Mouse (Mus musculus): Measurements from ENCODE around the gene Slc45a3. TPM values are rescaled to one million over a fixed set of nuclear protein-coding genes. Genes with fewer than 3 reads are reported as not detected.

Slc45a3 gene
- polyA plus RNA-seq (2015; fragmentation: Nextera tagmentation; extraction: Ambion mirVana): 1.9 and 3.5 TPM in 2 replicates

DNA sequence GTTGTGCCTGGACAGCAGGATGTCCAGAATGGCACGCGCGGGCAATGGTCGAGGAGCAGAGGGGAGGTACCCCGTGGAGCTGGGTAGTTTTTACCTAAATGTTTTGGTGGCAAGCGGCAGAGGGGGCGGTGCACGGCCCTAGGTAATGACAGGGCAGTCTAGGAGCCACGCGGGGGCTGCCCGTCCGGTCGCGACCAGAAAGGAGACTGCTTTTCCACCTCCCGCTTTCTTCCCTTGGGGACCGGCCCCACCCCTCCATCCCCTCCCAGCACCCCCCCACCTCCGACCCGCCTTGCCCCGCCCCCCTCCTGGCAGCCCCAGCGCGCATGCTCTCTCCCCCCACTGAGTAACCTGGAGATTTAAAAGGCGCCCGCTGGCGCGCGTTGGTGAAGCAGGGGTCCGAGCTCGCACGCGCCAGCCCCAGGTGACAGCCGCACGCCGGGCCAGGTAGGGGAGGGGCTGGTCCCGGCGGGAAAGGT, at the start of gene Slc45a3:
Gene Slc45a3, plus strand, starts transcription at position 362 of the 479 bp plus-strand sequence.
- H3K27me3 ChIP-seq (replicated peaks): peaks cover 8% of the 10 kb centered on the region
- peaks cover 15% of the 10 kb centered on the region for H3K4me1 ChIP-seq
- WGBS: under 1% methylated on average over 34 of the region's 35 CpGs
- H3K27ac ChIP-seq: no peak within 1 kb of the TSS
- peak within 1 kb of the TSS; percentile 66 for H3K9ac ChIP-seq
- no peaks in the 10 kb centered on the region for H3K9me3 ChIP-seq
- H3K36me3 ChIP-seq (replicated peaks): no peaks in the 10 kb centered on the region
- peak within 1 kb of the TSS; percentile 99 for H3K4me2 ChIP-seq
- peak within 1 kb of the TSS; percentile 85 for H3K4me3 ChIP-seq
- ATAC-seq (replicated peaks): peak; percentile 86

- Histone ChIP-seq H3K9me3 (no peaks in the 10 kb centered on the region), H3K9ac (no peak overlapping the region), H3K4me3 (no peak overlapping the region), H3K4me1 (0 out of 2 replicates have a peak, but pooled peaks cover 7% of the 10 kb centered on the region), H3K36me3 (replicated peaks) (peaks cover 6% of the 10 kb centered on the region; the same call in 1 of the 2 replicates), H3K27me3 (replicated peaks) (no peaks in the 10 kb centered on the region), H3K27ac (no peak overlapping the region), H3K4me2 (no peak overlapping the region)
- no peak for ATAC-seq (replicated peaks)
- WGBS: 75% methylated on average over 6 of the region's 6 CpGs
These were observed 45.1 kb upstream of the Slc45a3 start for GRCm38 (mm10) chr1:131917634-131918033.

- H3K36me3 ChIP-seq (replicated peaks): peaks cover 15% of the 10 kb centered on the region; the same call in 1 of the 2 replicates
- H3K9me3 ChIP-seq: no peaks in the 10 kb centered on the region
- H3K4me3 ChIP-seq: no peak overlapping the region
- no peaks in the 10 kb centered on the region for H3K27me3 ChIP-seq (replicated peaks)
- H3K4me1 ChIP-seq: 0 out of 2 replicates have a peak, but pooled peaks cover 7% of the 10 kb centered on the region
- 99% methylated on average over 2 of the region's 2 CpGs for WGBS
- H3K9ac ChIP-seq: no peak overlapping the region
- ATAC-seq (replicated peaks): no peak
- no peak overlapping the region for H3K27ac ChIP-seq
- H3K4me2 ChIP-seq: no peak overlapping the region
These were observed 43.7 kb upstream of the Slc45a3 start for GRCm38 (mm10) chr1:131919052-131919451.

GRCm38 (mm10) chr1:131922100-131922499, 40.7 kb upstream of the Slc45a3 start:
- Histone ChIP-seq H3K4me1 (no peaks in the 10 kb centered on the region), H3K27me3 (replicated peaks) (no peaks in the 10 kb centered on the region), H3K4me3 (no peak overlapping the region), H3K27ac (no peak overlapping the region), H3K9me3 (no peaks in the 10 kb centered on the region), H3K4me2 (no peak overlapping the region), H3K36me3 (replicated peaks) (peaks cover 38% of the 10 kb centered on the region), H3K9ac (no peak overlapping the region)
- WGBS: 94% methylated on average over 3 of the region's 3 CpGs
- ATAC-seq (replicated peaks): no peak

GRCm38 (mm10) chr1:131933471-131933870, 29.3 kb upstream of the Slc45a3 start:
- Histone ChIP-seq H3K9ac (no peak overlapping the region), H3K4me1 (no peaks in the 10 kb centered on the region), H3K36me3 (replicated peaks) (peaks cover 34% of the 10 kb centered on the region), H3K27me3 (replicated peaks) (no peaks in the 10 kb centered on the region), H3K4me2 (no peak overlapping the region), H3K27ac (no peak overlapping the region), H3K9me3 (no peaks in the 10 kb centered on the region), H3K4me3 (no peak overlapping the region)
- no peak for ATAC-seq (replicated peaks)
- whole genome bisulfite sequencing: 95% methylated on average over 2 of the region's 2 CpGs

DNA sequence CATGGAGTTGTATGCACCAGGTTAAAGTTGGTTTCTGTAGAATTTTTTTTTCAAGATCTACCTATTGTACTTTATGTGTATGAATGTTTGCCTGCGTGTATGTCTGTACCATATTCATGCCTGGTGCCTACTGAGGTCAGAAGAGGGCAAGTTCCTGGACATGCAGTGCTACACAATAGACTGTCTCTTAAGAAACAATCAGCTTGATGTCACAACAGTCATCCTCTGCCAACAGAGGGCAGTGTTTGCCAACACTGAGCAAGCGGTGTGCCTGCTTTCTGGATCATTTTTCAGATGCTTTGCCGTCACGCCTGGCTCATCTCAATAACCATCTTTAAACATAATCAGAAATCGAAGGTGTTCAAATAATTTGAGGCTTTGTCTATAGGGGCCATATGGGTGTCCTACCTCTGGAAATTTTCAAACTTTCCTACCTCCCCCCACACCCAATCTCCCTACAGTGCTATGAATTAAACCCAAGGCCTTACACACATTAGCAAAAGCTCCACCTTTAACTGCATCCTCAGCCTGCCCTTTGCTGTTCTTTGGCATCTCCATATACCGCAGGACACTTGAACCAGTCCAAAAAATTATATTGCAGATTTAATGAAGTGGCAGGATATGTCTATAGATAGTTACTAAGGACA, 25.0 kb upstream of the Slc45a3 start:
- 45% methylated on average over 6 of the region's 6 CpGs for WGBS
- Histone ChIP-seq H3K27me3 (replicated peaks) (no peaks in the 10 kb centered on the region), H3K9ac (no peak overlapping the region), H3K4me2 (no peak overlapping the region), H3K9me3 (no peaks in the 10 kb centered on the region), H3K4me1 (no peaks in the 10 kb centered on the region), H3K27ac (no peak overlapping the region), H3K4me3 (no peak overlapping the region), H3K36me3 (replicated peaks) (peaks cover 5% of the 10 kb centered on the region; the same call in 1 of the 2 replicates)
- ATAC-seq (replicated peaks): peak; percentile 63

DNA sequence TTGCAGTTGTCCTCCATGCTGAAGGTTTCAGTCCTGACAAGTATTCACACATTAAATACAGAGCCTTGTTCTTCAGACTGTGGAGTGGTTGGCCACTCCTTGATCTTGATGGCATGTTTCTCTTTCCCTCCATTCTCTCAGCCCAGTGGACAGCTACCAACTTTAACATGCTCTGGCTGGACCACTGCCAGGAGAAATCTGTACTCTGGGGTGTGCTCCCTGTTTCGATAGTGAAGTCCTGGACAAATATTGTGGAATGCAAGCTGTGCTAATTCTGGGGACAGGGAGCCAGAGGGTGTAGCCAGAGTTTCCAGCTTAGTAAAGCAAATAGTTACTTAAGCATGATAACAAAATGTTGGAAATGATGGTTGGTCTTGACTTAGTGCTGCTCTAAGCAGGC, 24.0 kb upstream of the Slc45a3 start:
- Histone ChIP-seq H3K4me2 (no peak overlapping the region), H3K9me3 (no peaks in the 10 kb centered on the region), H3K27ac (no peak overlapping the region), H3K36me3 (replicated peaks) (peaks cover 2% of the 10 kb centered on the region; the same call in 1 of the 2 replicates), H3K4me1 (no peaks in the 10 kb centered on the region), H3K4me3 (no peak overlapping the region), H3K9ac (no peak overlapping the region), H3K27me3 (replicated peaks) (no peaks in the 10 kb centered on the region)
- ATAC-seq (replicated peaks): no peak
- WGBS: 83% methylated on average over 1 of the region's 1 CpGs

- H3K4me2 ChIP-seq: no peak overlapping the region
- H3K27ac ChIP-seq: no peak overlapping the region
- no peak overlapping the region for H3K4me3 ChIP-seq
- WGBS: 37% methylated on average over 2 of the region's 2 CpGs
- no peak overlapping the region for H3K9ac ChIP-seq
- H3K36me3 ChIP-seq (replicated peaks): no peaks in the 10 kb centered on the region
- ATAC-seq (replicated peaks): no peak
- H3K9me3 ChIP-seq: no peaks in the 10 kb centered on the region
- H3K27me3 ChIP-seq (replicated peaks): no peaks in the 10 kb centered on the region
- H3K4me1 ChIP-seq: no peaks in the 10 kb centered on the region
These were observed 22.0 kb upstream of the Slc45a3 start for GRCm38 (mm10) chr1:131940711-131941244.

GRCm38 (mm10) chr1:131941501-131941900, 21.3 kb upstream of the Slc45a3 start:
- no peak for ATAC-seq (replicated peaks)
- no peaks in the 10 kb centered on the region for H3K9me3 ChIP-seq
- H3K27me3 ChIP-seq (replicated peaks): no peaks in the 10 kb centered on the region
- no peak overlapping the region for H3K9ac ChIP-seq
- no peak overlapping the region for H3K4me2 ChIP-seq
- H3K4me3 ChIP-seq: no peak overlapping the region
- no peaks in the 10 kb centered on the region for H3K4me1 ChIP-seq
- no peak overlapping the region for H3K27ac ChIP-seq
- 100% methylated on average over 1 of the region's 1 CpGs for WGBS
- no peaks in the 10 kb centered on the region for H3K36me3 ChIP-seq (replicated peaks)

GRCm38 (mm10) chr1:131942621-131943590, 19.9 kb upstream of the Slc45a3 start:
- Histone ChIP-seq H3K4me3 (no peak overlapping the region), H3K36me3 (replicated peaks) (no peaks in the 10 kb centered on the region), H3K4me2 (no peak overlapping the region), H3K9ac (no peak overlapping the region), H3K27me3 (replicated peaks) (no peaks in the 10 kb centered on the region), H3K9me3 (no peaks in the 10 kb centered on the region), H3K27ac (no peak overlapping the region), H3K4me1 (no peaks in the 10 kb centered on the region)
- ATAC-seq (replicated peaks): no peak
- WGBS: 75% methylated on average over 16 of the region's 16 CpGs

DNA sequence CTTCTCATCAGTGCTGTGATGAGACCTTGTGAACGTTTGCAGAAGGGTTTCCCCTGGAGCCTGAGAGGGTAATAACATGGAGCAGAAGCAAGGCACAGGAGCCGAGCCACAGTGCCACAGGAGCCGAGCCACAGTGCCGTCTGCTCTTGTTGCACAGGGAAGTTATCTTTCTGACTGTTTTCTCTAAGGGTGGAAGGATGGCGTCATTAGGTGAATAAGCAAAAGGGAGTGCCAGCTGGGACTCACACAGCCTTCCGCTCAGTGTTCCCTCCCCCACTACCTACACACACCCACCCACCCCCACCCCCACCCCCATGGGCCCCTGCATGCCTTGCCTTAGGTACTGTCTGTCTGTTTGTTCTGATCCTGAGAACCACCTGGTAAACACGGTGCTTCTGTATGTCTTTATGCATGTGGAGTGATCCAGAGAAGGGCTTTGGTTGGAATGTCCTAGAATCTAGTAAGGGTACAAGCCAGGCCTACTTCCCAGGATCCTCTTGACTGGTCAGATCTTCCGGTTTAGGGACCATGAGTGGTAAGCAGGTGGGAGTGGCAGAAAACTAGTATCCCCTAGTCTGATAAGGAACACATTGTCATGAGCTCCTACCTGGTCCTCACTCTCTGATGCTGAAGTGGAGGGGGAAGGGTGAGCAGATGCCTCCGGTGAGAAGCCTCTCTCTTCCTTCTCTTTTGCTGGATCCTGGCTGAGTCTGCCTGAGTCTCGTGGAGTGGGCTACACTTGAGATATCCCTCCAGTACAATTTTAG, 16.9 kb upstream of the Slc45a3 start:
- ATAC-seq (replicated peaks): no peak
- 74% methylated on average over 10 of the region's 10 CpGs for WGBS
- H3K9ac ChIP-seq: no peak overlapping the region

More for the DNA sequence above, 16.9 kb upstream of the Slc45a3 start:
- Histone ChIP-seq H3K36me3 (replicated peaks) (no peaks in the 10 kb centered on the region), H3K4me3 (no peak overlapping the region), H3K4me1 (no peaks in the 10 kb centered on the region), H3K27ac (no peak overlapping the region), H3K9me3 (no peaks in the 10 kb centered on the region), H3K27me3 (replicated peaks) (no peaks in the 10 kb centered on the region), H3K4me2 (no peak overlapping the region)

All from midbrain, embryonic 15.5 days (tissue).